Mouse (Mus musculus) cerebellum, adult 2 months (tissue): ENCODE measurements around the gene Cisd2. TPM values are rescaled to one million over a fixed set of nuclear protein-coding genes. Genes with fewer than 3 reads are reported as not detected.
A peak's percentile ranks its signal among the peaks of the same experiment; 100 is the strongest.

ENCODE experiments used
- DNase-seq, 2 experiments: peaks; one replicate each; pipeline ENCODE4 v3.0.0; 2021
- H3K27ac ChIP-seq: fragments of 200-500 bp; 2 replicates; pipeline ENCODE4 v1.5.1; 2012; ENCODE audit warnings: low read length, control low read depth, inconsistent platforms; ENCODE audit not compliant: insufficient read depth
- H3K27me3 ChIP-seq: fragments of 200-500 bp; 2 replicates; pipeline ENCODE4 v1.6.1; 2012; ENCODE audit warnings: inconsistent platforms, mild to moderate bottlenecking, low read length, moderate library complexity; ENCODE audit not compliant: control insufficient read depth, insufficient read depth
- H3K4me1 ChIP-seq: fragments of 200-500 bp; 2 replicates; pipeline ENCODE4 v1.6.1; 2011; ENCODE audit warnings: low read length; ENCODE audit not compliant: control insufficient read depth, insufficient read depth
- H3K4me3 ChIP-seq: fragments of 200-500 bp; replicated peaks from 2 replicates; pipeline ENCODE3; 2011; ENCODE audit warnings: mild to moderate bottlenecking, low read depth, low read length, control low read depth; ENCODE audit not compliant: insufficient read depth
- CTCF ChIP-seq: fragments of 200-500 bp; IDR thresholded peaks from 2 replicates; pipeline ENCODE4 v1.5.1; 2011; ENCODE audit warnings: low read depth, mild to moderate bottlenecking, control low read depth, low read length, moderate library complexity, borderline replicate concordance; ENCODE audit not compliant: insufficient read depth
- POLR2A ChIP-seq: fragments of 200-500 bp; IDR thresholded peaks from 2 replicates; pipeline ENCODE4 v1.6.1; 2011; ENCODE audit warnings: low read length, control low read depth, borderline replicate concordance; ENCODE audit not compliant: insufficient read depth
- WGBS: fragments of 180-500 bp; shearing (Covaris S2); methylation state at CpG from one replicate; pipeline ENCODE4 v1.1.7; 2018; 5-methylcytosine and 5-hydroxymethylcytosine counted together
- polyA plus RNA-seq: library from polyadenylated mRNA; depleted of rRNA; stranded (reverse); fragments of >200 nt; gene quantifications from 2 replicates; pipeline ENCODE4 v1.2.3, GENCODE M21; 2012; rRNA removed

The Cisd2 gene
- 48.6 and 51.3 TPM in 2 replicates for polyA plus RNA-seq

GRCm38 (mm10) chr3:135423608-135424212 lies at the start of gene Cisd2:
Cisd2 (minus strand) TSS chr3:135423925.
- TF ChIP-seq POLR2A = no peak
- TF ChIP-seq CTCF = no peak
- Histone ChIP-seq H3K27ac (peak within 1 kb of the TSS; percentile 96), H3K4me3 (peak within 1 kb of the TSS; percentile 78), H3K4me1 (no peaks in the 10 kb centered on the region), H3K27me3 (no peaks in the 10 kb centered on the region)
- WGBS = 1% methylated on average over 8 of the region's 8 CpGs
- no peak for DNase-seq

GRCm38 (mm10) chr3:135470823-135471222 lies 47.1 kb upstream of the Cisd2 start:
- Histone ChIP-seq H3K27ac (no peak overlapping the region), H3K4me1 (peaks cover 5% of the 10 kb centered on the region; the same call in 1 of the 2 replicates), H3K4me3 (no peak overlapping the region), H3K27me3 (no peaks in the 10 kb centered on the region)
- no peak for DNase-seq
- 81% methylated on average over 1 of the region's 1 CpGs for WGBS
- TF ChIP-seq CTCF (no peak), POLR2A (no peak)

- no peak overlapping the region for H3K4me3 ChIP-seq
- TF ChIP-seq CTCF (no peak), POLR2A (no peak)
- peaks cover 5% of the 10 kb centered on the region; the same call in 1 of the 2 replicates for H3K4me1 ChIP-seq
- 3% methylated on average over 4 of the region's 4 CpGs for WGBS
- peak; percentile 78 to 87 for DNase-seq
- no peaks in the 10 kb centered on the region for H3K27me3 ChIP-seq
- H3K27ac ChIP-seq = no peak overlapping the region
These were observed 46.2 kb upstream of the Cisd2 start for GRCm38 (mm10) chr3:135469974-135470373.

- WGBS = 13% methylated on average over 3 of the region's 3 CpGs
- H3K27ac ChIP-seq = no peak overlapping the region
- no peak for TF ChIP-seq POLR2A
- no peak for TF ChIP-seq CTCF
- peak in 1 of 2 experiments; percentile 52 for DNase-seq
- H3K4me3 ChIP-seq = no peak overlapping the region
- H3K4me1 ChIP-seq = peaks cover 5% of the 10 kb centered on the region; the same call in 1 of the 2 replicates
- H3K27me3 ChIP-seq = no peaks in the 10 kb centered on the region
These were observed 45.4 kb upstream of the Cisd2 start for GRCm38 (mm10) chr3:135469146-135469545.

GRCm38 (mm10) chr3:135468402-135468801 lies 44.7 kb upstream of the Cisd2 start:
- Histone ChIP-seq H3K27me3 (no peaks in the 10 kb centered on the region), H3K4me1 (peaks cover 5% of the 10 kb centered on the region; the same call in 1 of the 2 replicates), H3K27ac (no peak overlapping the region), H3K4me3 (no peak overlapping the region)
- DNase-seq = no peak
- TF ChIP-seq CTCF = no peak
- TF ChIP-seq POLR2A = no peak
- 93% methylated on average over 1 of the region's 1 CpGs for WGBS

GRCm38 (mm10) chr3:135458981-135459380 lies 35.3 kb upstream of the Cisd2 start:
- no peak for TF ChIP-seq CTCF
- TF ChIP-seq POLR2A = no peak
- no peak overlapping the region for H3K27ac ChIP-seq
- no peaks in the 10 kb centered on the region for H3K27me3 ChIP-seq
- no peaks in the 10 kb centered on the region for H3K4me1 ChIP-seq
- DNase-seq = no peak
- H3K4me3 ChIP-seq = no peak overlapping the region

GRCm38 (mm10) chr3:135444930-135445329 lies 21.2 kb upstream of the Cisd2 start:
- Histone ChIP-seq H3K27me3 (no peaks in the 10 kb centered on the region), H3K4me1 (peaks cover 3% of the 10 kb centered on the region; the same call in 1 of the 2 replicates), H3K4me3 (no peak overlapping the region), H3K27ac (no peak overlapping the region)
- no peak for TF ChIP-seq CTCF
- no peak for TF ChIP-seq POLR2A
- DNase-seq = no peak

GRCm38 (mm10) chr3:135440621-135441020 lies 16.9 kb upstream of the Cisd2 start:
- no peaks in the 10 kb centered on the region for H3K4me1 ChIP-seq
- TF ChIP-seq CTCF (no peak), POLR2A (no peak)
- DNase-seq = no peak
- no peaks in the 10 kb centered on the region for H3K27me3 ChIP-seq
- peak overlapping the region; percentile 86 for H3K4me3 ChIP-seq
- H3K27ac ChIP-seq = no peak overlapping the region
- 7% methylated on average over 10 of the region's 10 CpGs for WGBS
